Mouse (Mus musculus): Measurements from ENCODE around the gene Ifi203. TPM values are rescaled to one million over a fixed set of nuclear protein-coding genes. Genes with fewer than 3 reads are reported as not detected.
"Not testable (repeated sequence)": the region's sequence is repeated elsewhere in the genome, so short reads cannot be mapped to it uniquely, and the experiment has no call there.

Gene Ifi203
- total and polyA plus RNA-seq, 3 experiments, result 0.38 TPM; not detected in 2

DNA sequence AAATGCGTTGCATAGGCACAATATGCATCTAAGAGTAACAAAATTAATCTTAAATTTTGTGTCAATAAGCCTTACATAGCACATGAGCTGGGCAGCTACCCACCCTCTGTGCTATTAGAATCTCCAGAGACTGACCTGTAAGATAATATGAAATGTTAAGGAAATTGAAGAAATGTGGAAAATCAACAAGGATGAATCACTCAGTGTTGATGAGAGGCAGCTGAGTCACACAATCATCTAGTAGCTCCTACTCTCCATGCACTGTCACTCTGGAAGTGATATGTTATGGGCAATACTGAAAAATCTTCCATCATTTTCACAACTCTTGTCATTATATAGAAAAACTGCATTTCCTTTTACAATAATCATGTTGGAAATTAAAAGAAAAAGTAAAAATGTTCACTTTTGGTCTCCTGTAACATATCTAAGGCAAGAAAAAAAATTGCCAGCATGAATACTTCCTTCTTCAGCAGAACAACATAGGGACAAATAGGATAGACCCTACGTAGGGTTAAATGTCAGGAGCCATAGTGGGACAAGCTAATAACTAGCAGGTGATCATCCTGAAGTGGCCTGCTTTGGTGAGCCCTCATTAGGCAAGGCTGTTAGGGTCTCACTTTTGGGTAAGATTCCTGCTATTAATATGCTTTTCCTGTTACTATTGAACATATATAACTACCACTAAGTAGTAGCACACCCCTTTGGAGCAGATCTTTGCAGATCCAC lies 12.8 kb upstream of the Ifi203 start:
- DNase-seq (ENCODE audit: low spot score) (no peak), ATAC-seq (ENCODE audit: extremely low read depth, insufficient number of reproducible peaks, low FRiP score, poor library complexity, severe bottlenecking) (no peak)
- Histone ChIP-seq H3K4me1 (ENCODE audit: insufficient read depth, low read depth, low read length) (no peaks in the 10 kb centered on the region), H3K27me3 (ENCODE audit: insufficient read depth, low read length) (no peaks in the 10 kb centered on the region), H3K9me3 (replicated peaks) (no peaks in the 10 kb centered on the region), H3K36me3 (replicated peaks) (no peaks in the 10 kb centered on the region), H3K4me3 (ENCODE audit: low read depth, low read length) (no peak overlapping the region)
- TF ChIP-seq GATA1 (IDR thresholded peaks at IDR 0.05; ENCODE audit: borderline replicate concordance, low read length) (no peak), POLR2AphosphoS5 (IDR thresholded peaks at IDR 0.05; ENCODE audit: insufficient replicate concordance, low read depth, low read length) (no peak), TAL1 (conservative IDR thresholded peaks at IDR 0.05; ENCODE audit: low read depth, low read length) (no peak), GATA2 (IDR thresholded peaks at IDR 0.05; ENCODE audit: borderline replicate concordance, low read depth, low read length) (no peak)

DNA sequence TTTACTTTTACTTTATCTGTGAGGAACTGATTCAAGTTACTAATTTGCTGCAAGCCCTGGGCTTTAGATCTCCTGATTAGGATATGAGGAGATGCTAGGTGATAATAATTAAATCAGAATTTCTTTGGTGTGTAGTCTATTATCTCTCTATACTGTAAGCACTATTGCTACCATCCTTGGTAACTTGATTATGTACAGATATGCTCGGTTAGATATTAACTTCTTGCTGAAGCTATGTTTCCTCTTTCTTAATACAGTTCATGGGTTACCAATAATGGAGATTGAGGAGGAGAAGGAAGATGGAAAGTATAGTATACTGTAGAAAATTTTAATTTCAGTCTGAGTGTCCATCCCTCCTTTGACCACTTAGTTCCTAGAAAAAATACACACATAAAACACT lies 11.1 kb upstream of the Ifi203 start:
- H3K9me3 ChIP-seq (replicated peaks), result no peaks in the 10 kb centered on the region
- no peaks in the 10 kb centered on the region for H3K36me3 ChIP-seq (replicated peaks)
- no peak for TF ChIP-seq CTCF (IDR thresholded peaks at IDR 0.05; ENCODE audit: low read depth, low read length)
- TF ChIP-seq GATA1 (IDR thresholded peaks at IDR 0.05; ENCODE audit: borderline replicate concordance, low read length), result no peak
- no peak for TF ChIP-seq POLR2AphosphoS5 (IDR thresholded peaks at IDR 0.05; ENCODE audit: insufficient replicate concordance, low read depth, low read length)
- no peak for TF ChIP-seq TAL1 (conservative IDR thresholded peaks at IDR 0.05; ENCODE audit: low read depth, low read length)
- TF ChIP-seq GATA2 (IDR thresholded peaks at IDR 0.05; ENCODE audit: borderline replicate concordance, low read depth, low read length), result no peak
- no peaks in the 10 kb centered on the region for H3K27me3 ChIP-seq (ENCODE audit: insufficient read depth, low read length)
- H3K4me1 ChIP-seq (ENCODE audit: insufficient read depth, low read depth, low read length), result no peaks in the 10 kb centered on the region
- ATAC-seq (ENCODE audit: extremely low read depth, insufficient number of reproducible peaks, low FRiP score, poor library complexity, severe bottlenecking), result no peak
- DNase-seq (ENCODE audit: low spot score), result no peak
- H3K4me3 ChIP-seq (ENCODE audit: low read depth, low read length), result no peak overlapping the region

DNA sequence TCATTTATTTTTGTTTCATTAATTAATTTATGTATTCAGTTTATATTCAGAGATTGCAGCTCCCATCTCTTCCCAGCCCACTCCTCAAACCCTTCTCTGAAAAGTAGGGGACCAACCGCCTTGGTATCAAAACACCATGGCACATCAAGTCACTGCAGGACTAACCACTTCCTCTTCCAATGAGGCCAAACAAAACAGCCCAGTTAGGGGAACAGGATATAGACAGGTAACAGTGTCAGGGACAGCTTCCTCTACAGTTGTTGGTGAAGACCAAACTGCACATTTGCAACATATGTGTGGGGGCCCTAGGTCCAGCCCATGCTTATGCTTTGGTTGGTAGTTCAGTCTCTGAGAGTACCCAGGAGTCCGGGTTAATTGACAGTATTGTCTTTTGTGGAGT lies 6.6 kb upstream of the Ifi203 start:
- not testable (repeated sequence) for H3K36me3 ChIP-seq (replicated peaks); ATAC-seq (ENCODE audit: extremely low read depth, insufficient number of reproducible peaks, low FRiP score, poor library complexity, severe bottlenecking); H3K4me3 ChIP-seq (ENCODE audit: low read depth, low read length); H3K27me3 ChIP-seq (ENCODE audit: insufficient read depth, low read length); H3K4me1 ChIP-seq (ENCODE audit: insufficient read depth, low read depth, low read length); DNase-seq (ENCODE audit: low spot score); H3K9me3 ChIP-seq (replicated peaks)

DNA sequence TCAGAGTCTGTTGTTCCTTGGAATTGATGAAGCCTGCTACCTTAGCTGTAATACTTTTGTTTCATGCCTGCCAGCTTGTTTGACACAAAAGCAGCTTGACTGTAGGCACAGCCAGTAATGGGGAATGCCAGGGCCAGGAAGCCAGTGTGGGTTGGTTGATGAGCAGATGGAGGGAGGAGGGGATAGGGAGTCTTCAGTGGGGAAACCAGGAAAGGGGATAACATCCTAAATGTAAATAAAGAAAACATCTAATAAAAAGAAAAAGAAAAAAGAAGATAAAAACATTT lies 251 bp upstream of the Ifi203 start:
- H3K27me3 ChIP-seq (ENCODE audit: insufficient read depth, low read length); DNase-seq (ENCODE audit: low spot score); H3K4me1 ChIP-seq (ENCODE audit: insufficient read depth, low read depth, low read length); H3K4me3 ChIP-seq (ENCODE audit: low read depth, low read length); H3K36me3 ChIP-seq (replicated peaks); ATAC-seq (ENCODE audit: extremely low read depth, insufficient number of reproducible peaks, low FRiP score, poor library complexity, severe bottlenecking); H3K9me3 ChIP-seq (replicated peaks): not testable (repeated sequence)

DNA sequence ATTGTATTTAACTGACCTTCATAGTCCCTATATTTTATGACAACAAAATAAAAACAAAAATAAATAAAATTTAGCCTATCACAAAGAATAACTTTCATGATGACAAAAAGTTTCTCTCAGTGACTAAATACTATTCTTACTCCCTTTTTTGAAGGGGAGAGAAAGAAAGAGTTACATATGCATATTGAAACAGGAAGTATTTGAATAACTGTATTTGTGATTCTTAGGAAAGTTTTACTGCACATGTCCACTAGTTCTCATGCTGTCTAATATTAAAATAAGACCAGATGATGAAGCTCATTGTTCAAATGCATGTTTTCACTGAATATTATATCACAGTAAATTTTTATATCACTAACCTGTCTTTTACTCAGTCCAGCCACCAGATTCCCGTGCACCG lies 950 bp downstream of the Ifi203 start:
- not testable (repeated sequence) for DNase-seq (ENCODE audit: low spot score); H3K9me3 ChIP-seq (replicated peaks); ATAC-seq (ENCODE audit: extremely low read depth, insufficient number of reproducible peaks, low FRiP score, poor library complexity, severe bottlenecking); H3K4me3 ChIP-seq (ENCODE audit: low read depth, low read length); H3K36me3 ChIP-seq (replicated peaks); H3K27me3 ChIP-seq (ENCODE audit: insufficient read depth, low read length); H3K4me1 ChIP-seq (ENCODE audit: insufficient read depth, low read depth, low read length)

DNA sequence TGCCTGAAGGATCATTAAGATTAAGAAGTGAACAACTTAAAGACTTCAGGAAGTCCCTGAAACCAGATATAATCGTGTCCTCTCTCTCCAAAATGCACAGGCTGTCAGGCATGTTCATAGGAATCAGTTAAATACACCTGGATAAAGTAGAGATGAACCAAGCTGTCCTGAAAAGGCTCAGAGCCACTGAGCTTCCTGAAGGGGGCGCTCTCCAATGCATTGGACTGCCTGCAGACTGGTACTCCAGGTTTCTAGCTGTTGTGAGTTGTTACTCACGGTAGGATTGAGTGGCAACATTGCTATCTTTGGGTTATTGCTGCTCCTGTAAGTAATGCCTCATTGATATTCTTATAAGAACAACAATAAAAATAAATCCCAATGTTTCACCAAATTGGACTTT lies 23.2 kb downstream of the Ifi203 start:
- not testable (repeated sequence) for H3K9me3 ChIP-seq (replicated peaks); H3K4me3 ChIP-seq (ENCODE audit: low read depth, low read length); H3K27me3 ChIP-seq (ENCODE audit: insufficient read depth, low read length); DNase-seq (ENCODE audit: low spot score); H3K4me1 ChIP-seq (ENCODE audit: insufficient read depth, low read depth, low read length); H3K36me3 ChIP-seq (replicated peaks); ATAC-seq (ENCODE audit: extremely low read depth, insufficient number of reproducible peaks, low FRiP score, poor library complexity, severe bottlenecking)

DNA sequence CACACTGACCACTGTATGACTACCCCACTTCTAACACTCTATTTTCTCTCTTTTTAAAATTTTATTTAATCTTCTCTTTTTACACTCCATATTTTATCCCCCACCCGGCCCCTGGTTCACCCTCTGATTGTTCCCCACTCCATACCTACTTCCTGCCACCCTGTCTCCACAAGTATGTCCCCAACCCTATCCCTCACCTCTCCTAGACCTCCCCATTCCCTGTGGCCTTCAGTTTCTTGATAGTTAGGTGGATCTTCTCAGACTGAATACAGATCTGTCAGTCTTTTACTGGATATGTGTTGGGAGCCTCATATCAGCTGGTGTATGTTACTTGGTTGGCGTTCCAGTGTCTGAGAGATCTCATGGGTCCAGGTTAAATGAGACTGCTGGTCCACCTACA lies 27.9 kb downstream of the Ifi203 start:
- H3K4me3 ChIP-seq (ENCODE audit: low read depth, low read length), result no peak overlapping the region
- no peaks in the 10 kb centered on the region for H3K36me3 ChIP-seq (replicated peaks)
- ATAC-seq (ENCODE audit: extremely low read depth, insufficient number of reproducible peaks, low FRiP score, poor library complexity, severe bottlenecking) (no peak), DNase-seq (ENCODE audit: low spot score) (no peak)
- no peak for TF ChIP-seq TAL1 (conservative IDR thresholded peaks at IDR 0.05; ENCODE audit: low read depth, low read length)
- no peak for TF ChIP-seq GATA1 (IDR thresholded peaks at IDR 0.05; ENCODE audit: borderline replicate concordance, low read length)
- TF ChIP-seq GATA2 (IDR thresholded peaks at IDR 0.05; ENCODE audit: borderline replicate concordance, low read depth, low read length), result no peak
- TF ChIP-seq POLR2AphosphoS5 (IDR thresholded peaks at IDR 0.05; ENCODE audit: insufficient replicate concordance, low read depth, low read length), result no peak
- no peak for TF ChIP-seq CTCF (IDR thresholded peaks at IDR 0.05; ENCODE audit: low read depth, low read length)
- no peaks in the 10 kb centered on the region for H3K27me3 ChIP-seq (ENCODE audit: insufficient read depth, low read length)
- peaks cover 4% of the 10 kb centered on the region; the same call in 1 of the 2 replicates for H3K9me3 ChIP-seq (replicated peaks)
- H3K4me1 ChIP-seq (ENCODE audit: insufficient read depth, low read depth, low read length), result no peaks in the 10 kb centered on the region

DNA sequence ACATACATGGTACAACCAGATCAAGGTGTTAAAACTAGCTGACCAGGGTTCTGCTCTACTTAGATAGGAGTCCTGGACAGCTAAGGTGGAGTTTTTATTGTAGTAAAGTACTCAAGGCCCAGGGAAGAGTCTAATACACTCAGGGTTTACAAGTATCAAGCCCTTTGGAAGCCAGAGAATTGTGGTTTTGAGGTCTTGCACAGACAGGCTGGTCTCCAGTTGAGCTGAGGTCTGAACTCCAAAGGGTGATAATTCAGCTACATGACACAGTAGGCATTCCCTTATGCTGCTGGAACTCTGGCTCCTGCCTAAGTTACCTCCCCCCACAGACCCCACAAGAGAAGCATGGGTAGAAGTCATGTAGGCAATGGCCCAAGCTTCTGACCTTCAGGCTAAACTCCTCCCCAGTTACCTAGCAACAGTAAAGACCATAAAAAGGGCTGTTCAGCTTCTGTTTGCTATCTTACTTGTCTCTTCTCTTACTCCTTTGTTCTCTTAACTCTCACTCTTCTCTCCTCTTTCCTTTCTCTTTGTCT lies 29.1 kb downstream of the Ifi203 start:
- DNase-seq (ENCODE audit: low spot score); H3K9me3 ChIP-seq (replicated peaks); ATAC-seq (ENCODE audit: extremely low read depth, insufficient number of reproducible peaks, low FRiP score, poor library complexity, severe bottlenecking); H3K36me3 ChIP-seq (replicated peaks); H3K4me3 ChIP-seq (ENCODE audit: low read depth, low read length); H3K27me3 ChIP-seq (ENCODE audit: insufficient read depth, low read length); H3K4me1 ChIP-seq (ENCODE audit: insufficient read depth, low read depth, low read length): not testable (repeated sequence)

DNA sequence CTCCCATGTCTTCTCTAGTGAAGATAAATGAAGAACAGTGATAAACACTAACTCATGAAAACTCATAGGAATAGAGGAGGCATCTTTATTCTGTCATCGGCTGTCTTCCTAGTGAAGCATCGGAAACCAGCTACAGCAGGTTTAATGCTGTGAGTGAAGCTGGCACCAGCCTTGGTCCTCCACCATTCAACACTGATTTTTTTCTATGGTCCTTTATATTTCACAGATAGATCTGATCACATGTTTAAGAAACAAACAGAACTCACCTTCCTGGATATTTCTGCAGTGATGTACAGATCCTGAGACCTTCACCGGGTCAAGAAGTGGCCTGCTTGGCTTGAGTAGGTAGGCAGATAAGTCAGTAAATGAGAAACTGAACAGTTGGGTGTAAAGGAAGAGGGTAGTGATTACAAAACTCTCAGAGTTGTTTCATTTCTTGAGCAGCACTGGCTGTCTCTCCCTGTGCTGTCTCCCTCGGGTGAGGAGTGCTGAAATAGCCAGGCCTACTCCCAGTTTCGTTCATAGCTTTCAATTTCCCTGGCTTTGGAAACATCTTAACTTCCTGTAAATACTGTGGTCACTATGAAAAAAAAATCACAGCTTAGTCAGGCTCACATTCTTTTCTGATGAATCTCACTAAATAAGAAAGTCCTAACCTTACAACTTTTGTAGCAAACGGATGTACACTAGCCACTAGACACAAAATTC lies 29.8 kb downstream of the Ifi203 start, which contains the start of gene Ifi211:
TSS of gene Ifi211 (minus strand) at position 499 of the 708 bp plus-strand sequence.
- H3K4me1 ChIP-seq (ENCODE audit: insufficient read depth, low read depth, low read length); H3K9me3 ChIP-seq (replicated peaks); H3K4me3 ChIP-seq (ENCODE audit: low read depth, low read length); ATAC-seq (ENCODE audit: extremely low read depth, insufficient number of reproducible peaks, low FRiP score, poor library complexity, severe bottlenecking); H3K27me3 ChIP-seq (ENCODE audit: insufficient read depth, low read length); DNase-seq (ENCODE audit: low spot score); H3K36me3 ChIP-seq (replicated peaks): not testable (repeated sequence)
